Mouse (Mus musculus): Measurements from ENCODE around the gene Espl1.

- no peak for TF ChIP-seq CTCF (IDR thresholded peaks at IDR 0.05; ENCODE audit: control insufficient read depth, insufficient read depth, insufficient replicate concordance, low read depth, low read length)
- TF ChIP-seq POLR2A (IDR thresholded peaks at IDR 0.05; ENCODE audit: control insufficient read depth, low read depth, low read length), result no peak
Observed at GRCm38 (mm10) chr15:102256431-102257201, 39.5 kb upstream of the Espl1 start.

Measured in testis, adult 2 months (tissue).